Mouse (Mus musculus) stomach, postnatal 0 days (tissue): Measurements from ENCODE around the gene Hist1h2br. TPM values are rescaled to one million over a fixed set of nuclear protein-coding genes. Genes with fewer than 3 reads are reported as not detected.
A peak's percentile ranks its signal among the peaks of the same experiment; 100 is the strongest.
"Not testable (repeated sequence)": the region's sequence is repeated elsewhere in the genome, so short reads cannot be mapped to it uniquely, and the experiment has no call there.

Experiments
- ATAC-seq: fragments of 200-750 bp; cut with Nextera tagmentation; 2 replicates; pipeline ENCODE4 v1.8.0; 2017; ENCODE audit not compliant: low FRiP score, low TSS enrichment
- DNase-seq: peaks from one replicate; pipeline ENCODE4 v3.0.0-alpha.2; 2016; ENCODE audit warnings: low spot score
- H3K27ac ChIP-seq: fragments of 300-500 bp; sonication (generic); replicated peaks from 2 replicates; pipeline ENCODE4 v1.5.1; 2014; ENCODE audit warnings: mild to moderate bottlenecking, control low read depth
- H3K27me3 ChIP-seq: fragments of 300-500 bp; sonication (generic); 2 replicates; pipeline ENCODE4 v1.6.1; 2014; ENCODE audit warnings: low read length; ENCODE audit not compliant: control insufficient read depth, insufficient read depth
- H3K36me3 ChIP-seq: fragments of 300-500 bp; sonication (generic); 2 replicates; pipeline ENCODE4 v1.6.1; 2014; ENCODE audit warnings: low read length, mixed read lengths; ENCODE audit not compliant: control insufficient read depth, insufficient read depth
- H3K4me1 ChIP-seq: fragments of 300-500 bp; sonication (generic); replicated peaks from 2 replicates; pipeline ENCODE4 v1.6.1; 2014; ENCODE audit warnings: antibody characterized with exemption; ENCODE audit not compliant: control insufficient read depth, insufficient read depth
- H3K4me2 ChIP-seq: fragments of 300-500 bp; sonication (generic); replicated peaks from 2 replicates; pipeline ENCODE4 v1.6.1; 2014; ENCODE audit warnings: low read depth, mild to moderate bottlenecking, control low read depth, moderate library complexity
- H3K4me3 ChIP-seq: fragments of 300-500 bp; sonication (generic); 2 replicates; pipeline ENCODE4 v1.5.1; 2014; ENCODE audit warnings: low read depth, low read length, control low read depth
- H3K9ac ChIP-seq: fragments of 300-500 bp; sonication (generic); 2 replicates; pipeline ENCODE4 v1.6.1; 2014; ENCODE audit warnings: mild to moderate bottlenecking, low read length, control low read depth, mixed read lengths
- H3K9me3 ChIP-seq: fragments of 300-500 bp; sonication (generic); 2 replicates; pipeline ENCODE4 v1.6.1; 2016; ENCODE audit warnings: low read length; ENCODE audit not compliant: control insufficient read depth
- CTCF ChIP-seq: IDR thresholded peaks from 2 replicates; pipeline ENCODE4 v1.5.1; 2016; ENCODE audit warnings: antibody characterized with exemption, low read depth, mild to moderate bottlenecking, moderate library complexity
- EP300 ChIP-seq: optimal IDR thresholded peaks from 2 replicates; pipeline ENCODE3; 2016; ENCODE audit warnings: antibody characterized with exemption
- WGBS: fragments of 180-500 bp; shearing (Covaris S2); extraction: QIAGEN DNeasy Blood & Tissue Kit; methylation state at CpG from one replicate; pipeline ENCODE4 v1.1.7; 2014; 5-methylcytosine and 5-hydroxymethylcytosine counted together
- polyA plus RNA-seq: library from polyadenylated mRNA; unstranded; fragments of >200 nt; fragmentation: Nextera tagmentation; extraction: Ambion mirVana; gene quantifications from 2 replicates; pipeline ENCODE4 v1.2.1, GENCODE M21; 2015

The Hist1h2br gene
- polyA plus RNA-seq, 1 experiment from 2014 or later = 10.0 TPM

DNA sequence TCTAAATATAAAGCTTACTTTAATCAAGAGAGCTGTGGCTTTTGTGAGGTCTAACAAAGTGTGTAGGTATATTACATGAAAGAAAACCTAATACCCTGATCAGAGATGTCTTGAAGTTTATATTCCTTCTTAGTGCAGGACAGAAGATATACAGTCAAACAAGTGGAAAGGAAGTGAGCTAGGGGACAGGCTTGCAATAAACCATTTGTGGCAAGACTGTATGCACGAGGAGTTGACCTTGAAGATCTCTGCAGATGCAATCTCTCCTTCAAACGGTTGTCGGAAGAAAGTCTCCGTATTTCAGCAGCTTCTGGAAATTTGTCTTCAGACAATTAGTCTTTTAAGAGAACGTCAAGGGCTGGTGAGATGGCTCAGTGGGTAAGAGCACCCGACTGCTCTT is 43.6 kb upstream of the Hist1h2br start:
- no peak for ATAC-seq

DNA sequence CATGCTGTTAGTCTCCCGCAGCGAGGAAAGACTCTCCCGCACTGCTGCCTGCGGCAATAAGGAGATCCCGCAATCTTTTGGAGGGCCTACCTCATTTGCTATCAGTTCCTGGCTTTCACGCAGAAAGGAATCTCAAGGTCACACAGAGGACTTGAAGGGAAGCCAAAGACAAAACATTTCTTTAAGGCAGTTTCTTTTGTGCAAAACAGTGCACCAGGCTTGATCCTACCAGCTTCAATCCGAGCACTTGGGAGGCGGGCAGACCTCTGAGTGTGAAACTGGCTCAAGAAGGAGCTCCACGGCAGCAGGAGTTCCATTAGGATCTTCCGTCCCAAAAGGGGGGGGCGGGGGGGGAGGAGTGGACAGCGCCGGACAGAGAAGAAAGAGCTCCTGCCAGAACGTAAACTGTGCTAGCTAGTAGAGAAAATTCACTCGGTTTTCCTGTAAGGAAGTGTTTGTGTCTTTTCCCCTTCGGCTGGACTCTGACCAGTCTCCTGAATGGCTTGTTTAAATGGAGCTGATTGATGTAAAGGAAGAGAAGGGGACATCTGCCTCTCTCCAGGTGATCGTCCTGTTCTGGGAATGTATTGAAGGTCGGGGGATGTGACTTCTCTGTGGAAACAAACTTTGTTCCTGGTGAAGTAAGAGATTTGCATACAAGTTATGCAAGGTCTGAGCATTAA is 42.8 kb upstream of the Hist1h2br start:
- DNase-seq (peak; percentile 22), ATAC-seq (no peak)
- Histone ChIP-seq H3K4me1 (no peaks in the 10 kb centered on the region), H3K4me2 (peak overlapping the region; percentile 34), H3K36me3 (no peaks in the 10 kb centered on the region), H3K4me3 (0 out of 2 replicates have a peak overlapping the region, but pooled peaks have one; percentile 1), H3K27ac (no peak overlapping the region), H3K9me3 (no peaks in the 10 kb centered on the region), H3K9ac (no peak overlapping the region; the same call in 1 of the 2 replicates), H3K27me3 (no peaks in the 10 kb centered on the region)
- TF ChIP-seq CTCF (no peak), EP300 (no peak)
- 13% methylated on average over 16 of the region's 18 CpGs for WGBS

More for the DNA sequence above, 43.6 kb upstream of the Hist1h2br start:
- H3K4me2 ChIP-seq = no peak overlapping the region
- no peak overlapping the region for H3K9ac ChIP-seq
- no peak overlapping the region for H3K27ac ChIP-seq
- H3K27me3 ChIP-seq = no peaks in the 10 kb centered on the region
- no peaks in the 10 kb centered on the region for H3K9me3 ChIP-seq
- H3K4me1 ChIP-seq = no peaks in the 10 kb centered on the region
- DNase-seq = no peak
- TF ChIP-seq CTCF = no peak
- no peak overlapping the region for H3K4me3 ChIP-seq
- H3K36me3 ChIP-seq = no peaks in the 10 kb centered on the region
- WGBS = 63% methylated on average over 6 of the region's 6 CpGs

DNA sequence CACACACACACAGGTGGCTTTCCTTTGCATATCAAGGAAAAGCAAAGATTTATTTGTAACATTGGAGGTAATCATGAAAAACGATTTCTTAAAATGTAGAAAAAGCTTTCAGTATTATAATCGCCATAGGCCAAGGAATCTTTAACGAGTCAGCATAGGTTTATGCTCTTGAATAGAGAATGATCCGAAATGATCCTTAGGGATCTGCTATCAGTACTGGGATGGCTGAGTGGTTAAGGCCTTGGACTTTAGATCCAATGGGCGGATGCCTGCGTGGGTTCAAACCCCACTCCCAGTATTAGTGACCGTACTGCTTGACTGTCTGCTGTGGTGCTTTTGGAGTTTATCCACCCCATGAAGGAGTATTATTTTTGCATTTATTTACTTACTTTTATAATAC is 38.0 kb upstream of the Hist1h2br start:
- WGBS = 91% methylated on average over 7 of the region's 7 CpGs
- ATAC-seq (no peak), DNase-seq (no peak)
- Histone ChIP-seq H3K27ac (no peak overlapping the region), H3K9me3 (no peaks in the 10 kb centered on the region), H3K4me3 (no peak overlapping the region), H3K9ac (no peak overlapping the region), H3K27me3 (no peaks in the 10 kb centered on the region), H3K36me3 (no peaks in the 10 kb centered on the region), H3K4me1 (no peaks in the 10 kb centered on the region), H3K4me2 (no peak overlapping the region)
- no peak for TF ChIP-seq EP300
- TF ChIP-seq CTCF = no peak

DNA sequence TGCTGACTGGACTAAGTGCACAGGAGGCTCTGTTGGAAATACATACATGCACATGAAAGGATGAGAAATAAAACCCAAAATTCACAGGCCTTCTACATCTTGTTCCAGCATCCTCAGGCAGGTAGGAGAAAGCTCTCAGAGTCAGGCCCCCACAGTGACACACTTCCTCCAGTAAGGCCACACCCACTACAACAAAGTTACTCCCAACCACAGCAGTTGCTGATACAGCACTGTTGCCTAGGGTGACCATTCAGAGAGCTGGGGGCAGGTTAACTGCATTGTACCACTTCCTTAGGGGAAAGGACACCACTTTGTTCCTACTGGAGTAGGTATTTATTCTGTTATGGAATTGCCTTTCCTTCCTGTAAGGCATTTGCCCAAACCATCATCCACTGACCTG is 36.4 kb upstream of the Hist1h2br start:
- not testable (repeated sequence) for H3K27ac ChIP-seq, H3K9me3 ChIP-seq, H3K36me3 ChIP-seq, H3K4me3 ChIP-seq, H3K9ac ChIP-seq, DNase-seq, H3K27me3 ChIP-seq, ATAC-seq, H3K4me1 ChIP-seq, H3K4me2 ChIP-seq

GRCm38 (mm10) chr13:21803058-21803457 is 30.5 kb upstream of the Hist1h2br start:
- whole genome bisulfite sequencing = no CpG with 5 or more reads among the region's 4 CpGs
- DNase-seq, H3K4me3 ChIP-seq, H3K4me2 ChIP-seq, H3K9me3 ChIP-seq, H3K4me1 ChIP-seq, H3K9ac ChIP-seq, H3K27me3 ChIP-seq, H3K36me3 ChIP-seq, H3K27ac ChIP-seq: not testable (repeated sequence)
- ATAC-seq = peak; percentile 82

- not testable (repeated sequence) for H3K9ac ChIP-seq, H3K9me3 ChIP-seq, H3K27me3 ChIP-seq, H3K4me3 ChIP-seq, DNase-seq, H3K4me1 ChIP-seq, H3K4me2 ChIP-seq, H3K27ac ChIP-seq, H3K36me3 ChIP-seq
- no CpG with 5 or more reads among the region's 23 CpGs for WGBS
- ATAC-seq = peak; percentile 97
Measured at GRCm38 (mm10) chr13:21810073-21810472, 23.5 kb upstream of the Hist1h2br start, which contains the start of the genes Hist1h2bq and Hist1h2ao. Gene Hist1h2bq, minus strand, starts transcription at chr13:21810197. Gene Hist1h2ao, plus strand, starts transcription at chr13:21810465.

DNA sequence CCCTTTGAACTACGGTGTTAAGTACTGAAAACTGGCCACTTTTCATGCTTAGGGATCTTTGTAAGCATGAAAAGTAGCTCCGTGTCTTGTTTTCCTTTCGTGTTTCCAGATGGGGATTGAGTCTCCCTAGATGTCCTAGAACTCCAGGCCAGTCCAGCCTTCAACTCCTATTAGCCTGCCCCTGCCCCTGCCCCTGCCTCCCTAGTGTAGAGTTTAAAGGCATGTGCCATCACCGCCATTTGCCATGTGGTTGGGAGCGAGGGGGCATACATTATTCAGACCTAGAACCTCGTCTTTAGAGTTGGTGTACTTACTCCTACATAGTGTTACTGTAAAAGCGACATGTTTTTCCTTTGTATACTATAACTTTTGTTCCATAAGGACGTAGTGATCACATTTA is 22.5 kb upstream of the Hist1h2br start:
- no CpG with 5 or more reads among the region's 8 CpGs for WGBS
- not testable (repeated sequence) for H3K4me2 ChIP-seq, H3K27ac ChIP-seq, H3K4me1 ChIP-seq, H3K9me3 ChIP-seq, H3K27me3 ChIP-seq, H3K4me3 ChIP-seq, H3K9ac ChIP-seq, DNase-seq, H3K36me3 ChIP-seq
- peak; percentile 14; the same call in 1 of the 2 replicates for ATAC-seq

- ATAC-seq = peak; percentile 53
- H3K4me2 ChIP-seq, H3K9ac ChIP-seq, H3K4me1 ChIP-seq, H3K9me3 ChIP-seq, H3K27ac ChIP-seq, H3K36me3 ChIP-seq, H3K27me3 ChIP-seq, H3K4me3 ChIP-seq, DNase-seq: not testable (repeated sequence)
- WGBS = no CpG with 5 or more reads among the region's 24 CpGs
Measured at GRCm38 (mm10) chr13:21811539-21811938, 22.0 kb upstream of the Hist1h2br start, which contains the start of gene Hist1h4m. Gene Hist1h4m, plus strand, starts transcription at chr13:21811746.

GRCm38 (mm10) chr13:21812092-21812491 is 21.5 kb upstream of the Hist1h2br start:
- H3K27me3 ChIP-seq, H3K4me1 ChIP-seq, H3K36me3 ChIP-seq, H3K9me3 ChIP-seq, DNase-seq, H3K9ac ChIP-seq, H3K4me3 ChIP-seq, H3K27ac ChIP-seq, H3K4me2 ChIP-seq: not testable (repeated sequence)
- ATAC-seq = peak; percentile 66
- WGBS = 0% methylated on average over 10 of the region's 14 CpGs
